Mouse (Mus musculus) c-Kit-positive CD71-positive TER-119-positive erythroid progenitor cells, embryonic 14.5 days (primary cell): ENCODE data around the gene Crisp2.
"Not testable (repeated sequence)": the region's sequence is repeated elsewhere in the genome, so short reads cannot be mapped to it uniquely, and the experiment has no call there.

Experiments used
- DNase-seq: peaks from one replicate; pipeline ENCODE4 v3.0.0-alpha.2; 2013; ENCODE audit warnings: low spot score

Crisp2 gene

GRCm38 (mm10) chr17:40806953-40807572, at the start of gene Crisp2:
Gene Crisp2, minus strand, starts transcription at chr17:40807003.
- DNase-seq: peak; percentile 65

DNA sequence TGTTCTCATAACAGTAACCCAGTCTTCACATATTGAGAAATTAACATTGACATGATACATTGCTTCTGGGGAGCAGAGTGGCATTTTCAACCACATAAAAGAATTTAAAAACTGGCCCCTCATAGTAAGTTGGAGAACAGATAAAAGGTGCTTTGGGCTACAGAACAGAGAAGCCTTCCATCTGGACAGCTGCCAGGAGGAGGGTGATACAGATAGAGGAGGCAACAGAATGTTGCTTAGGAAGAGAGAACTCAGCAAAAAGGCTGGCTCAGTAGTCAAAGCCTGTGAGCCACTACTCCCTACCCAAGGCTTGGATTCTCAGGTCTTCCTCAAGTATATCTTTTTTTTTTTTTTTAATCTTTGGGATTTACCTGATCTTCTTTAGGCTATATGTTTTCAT, 48.3 kb upstream of the Crisp2 start:
- DNase-seq: no peak

DNA sequence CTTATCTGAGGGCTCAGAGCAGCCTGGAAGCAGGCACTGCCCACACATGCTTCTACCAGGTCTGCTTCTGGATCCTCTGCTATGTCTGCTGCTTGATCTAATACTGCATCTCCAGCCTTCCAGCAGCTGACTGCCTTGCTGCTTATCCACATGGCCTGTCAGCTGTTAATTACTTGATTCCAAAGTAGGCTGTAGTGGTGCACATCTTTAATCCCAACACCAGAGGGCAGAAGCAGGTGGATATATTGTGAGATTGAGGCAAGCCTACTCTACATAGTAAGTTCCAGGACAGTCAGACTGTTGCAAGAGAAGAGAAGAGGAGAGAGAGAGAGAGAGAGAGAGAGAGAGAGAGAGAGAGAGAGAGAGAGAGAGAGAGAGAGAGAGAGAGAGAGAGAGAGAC, 30.5 kb upstream of the Crisp2 start:
- DNase-seq: no peak

GRCm38 (mm10) chr17:40831870-40832269, 25.1 kb upstream of the Crisp2 start:
- DNase-seq: no peak

- peak; percentile 45 for DNase-seq
These were observed 17.7 kb upstream of the Crisp2 start for GRCm38 (mm10) chr17:40824549-40824948.

DNA sequence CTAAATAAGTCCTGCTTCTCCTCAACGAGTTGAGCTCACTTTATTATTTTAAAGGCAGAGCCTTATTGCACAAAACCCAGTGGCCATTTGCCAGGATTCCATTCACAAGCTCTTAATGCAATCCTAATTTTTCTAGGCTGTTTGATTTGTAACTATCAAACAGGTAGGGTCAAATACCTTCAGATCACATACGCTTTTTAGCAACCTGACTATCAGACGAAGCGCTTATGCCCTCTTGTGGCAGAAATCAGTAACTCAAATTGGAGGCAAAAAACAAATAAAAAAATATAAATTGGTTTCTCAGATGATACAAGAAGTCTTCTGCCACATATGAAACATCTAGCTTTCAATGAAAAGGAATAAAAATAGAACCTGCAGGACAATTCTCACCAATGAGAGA, 17.0 kb upstream of the Crisp2 start:
- DNase-seq: peak; percentile 53

DNA sequence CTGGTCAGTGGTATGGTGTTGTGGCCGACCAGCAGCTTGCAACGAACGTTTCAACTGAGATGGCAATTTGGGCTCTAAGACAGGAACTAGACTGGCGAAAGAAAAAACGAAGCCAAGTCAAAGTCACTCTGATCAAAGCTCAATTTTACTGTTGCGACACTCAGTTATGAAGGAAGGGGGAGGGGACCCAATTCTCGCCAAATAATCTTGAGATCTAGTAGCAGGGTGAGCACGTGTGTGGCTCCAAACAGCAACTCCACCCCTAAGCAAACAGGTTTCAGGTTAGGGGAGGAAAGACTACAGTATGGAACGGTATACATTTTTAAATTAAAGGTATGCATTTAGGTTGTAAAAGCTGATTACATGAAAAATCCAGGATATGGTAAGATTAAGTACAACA, 14.7 kb upstream of the Crisp2 start:
- DNase-seq: no peak

- DNase-seq: peak; percentile 64
These were observed 10.6 kb upstream of the Crisp2 start for GRCm38 (mm10) chr17:40817340-40817943.

GRCm38 (mm10) chr17:40812259-40812658, 5.5 kb upstream of the Crisp2 start:
- peak; percentile 60 for DNase-seq

DNA sequence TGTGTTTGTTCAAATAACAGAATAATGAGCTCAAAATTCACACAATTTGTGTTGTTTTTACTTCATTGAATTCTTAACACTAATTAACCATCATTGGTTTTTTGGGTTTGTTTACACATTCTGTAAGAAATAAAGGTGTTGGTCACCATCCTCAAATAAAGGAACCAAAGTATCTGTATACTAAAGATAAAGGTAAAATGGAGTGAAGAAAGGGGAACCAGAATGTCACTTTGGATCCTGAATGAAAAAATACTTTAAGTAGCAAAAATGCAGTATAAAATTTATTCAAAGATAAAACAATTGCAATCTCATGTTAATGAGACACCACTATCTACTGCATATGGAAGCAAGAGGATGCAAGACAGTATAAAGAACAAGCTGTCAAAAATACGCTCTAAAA, 4.8 kb upstream of the Crisp2 start:
- DNase-seq: no peak

DNA sequence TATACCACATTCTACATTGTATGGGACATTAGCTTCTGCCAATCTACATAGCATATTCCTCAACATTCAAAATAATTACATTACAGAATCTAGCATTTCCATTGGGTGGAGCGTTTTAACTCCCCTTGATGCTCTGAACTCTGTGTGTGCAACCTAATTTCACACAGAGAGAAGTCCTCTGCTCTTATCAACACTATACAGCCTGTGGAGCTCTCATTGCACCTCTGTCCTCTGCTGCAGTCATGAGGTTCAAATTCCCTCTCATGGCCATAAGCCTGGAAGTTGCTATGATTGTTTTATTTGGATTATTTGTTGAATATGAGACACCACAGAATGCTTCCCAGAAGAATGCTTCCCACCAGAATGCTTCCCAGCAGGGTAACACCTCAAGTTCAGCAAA, 4.1 kb upstream of the Crisp2 start, which contains the start of gene Rhag:
TSS of gene Rhag (plus strand) at position 193 of the 400 bp plus-strand sequence.
- peak; percentile 90 for DNase-seq

DNA sequence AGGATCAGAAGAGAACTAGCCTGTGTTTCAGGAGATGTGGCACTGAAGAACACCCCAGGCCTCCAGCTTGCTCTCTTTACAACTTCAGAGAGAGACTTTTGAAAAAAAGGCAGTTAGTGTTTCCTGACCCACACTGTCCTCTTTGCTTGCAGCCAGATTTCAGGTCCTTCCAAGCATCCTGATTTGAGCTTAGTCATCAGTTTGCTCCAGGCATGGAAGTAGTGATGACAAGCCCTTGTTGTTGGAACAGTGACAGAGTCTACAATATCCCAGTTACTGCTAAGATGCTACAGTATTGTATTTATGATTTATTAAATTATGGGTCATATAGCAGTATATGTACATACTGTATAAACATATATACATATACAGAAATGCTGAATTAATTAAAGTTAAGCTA, 1.3 kb upstream of the Crisp2 start:
- no peak for DNase-seq

DNA sequence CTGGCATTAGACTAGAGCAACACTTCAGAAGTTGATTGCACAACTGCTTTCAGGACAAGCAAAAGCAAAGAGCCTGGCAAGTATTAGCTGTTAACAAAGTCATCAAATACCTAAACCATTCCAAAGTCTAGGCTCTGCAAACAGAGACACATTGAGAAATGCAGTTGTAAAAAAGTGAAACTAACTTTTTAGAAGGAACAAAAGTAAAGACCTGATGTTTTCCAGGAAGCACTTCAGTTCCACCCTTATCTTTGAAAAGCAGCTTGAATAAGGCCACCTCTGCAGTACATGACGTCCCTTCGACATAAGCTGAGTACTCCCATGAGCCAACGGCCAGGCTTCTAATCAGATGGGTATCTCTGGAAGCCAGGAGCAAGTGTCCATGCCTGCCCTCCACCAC, 253 bp downstream of the Crisp2 start:
- DNase-seq: peak; percentile 90

DNA sequence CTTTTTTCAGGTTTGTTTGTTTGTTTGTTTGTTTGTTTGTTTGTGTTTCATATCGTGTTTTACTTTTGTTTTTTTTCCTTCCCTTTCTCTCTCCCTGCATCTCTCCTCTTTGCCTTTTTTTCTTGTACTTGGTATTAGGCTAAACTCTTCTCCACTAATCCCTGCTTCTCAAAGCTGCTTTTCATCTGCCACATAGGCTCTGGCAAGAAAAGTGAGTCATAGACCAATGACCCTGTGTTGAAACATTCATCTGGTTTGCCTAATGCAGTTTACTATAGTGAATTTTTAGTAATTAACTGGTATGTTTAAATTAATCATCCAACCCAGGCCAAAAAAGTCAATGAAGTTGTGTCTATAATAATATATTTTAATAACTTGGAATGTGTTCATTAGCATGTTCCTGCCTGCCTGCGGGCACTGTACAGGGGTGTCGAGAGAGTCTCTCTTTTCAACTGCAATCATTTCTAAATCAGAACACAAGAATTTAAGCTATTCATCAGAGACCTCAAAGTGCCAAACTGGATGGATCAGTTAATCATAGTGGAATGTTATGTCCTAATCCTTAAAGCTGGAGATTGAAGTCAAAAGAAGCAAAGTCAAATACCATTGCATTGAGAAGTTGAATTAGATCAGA, 4.0 kb downstream of the Crisp2 start:
- DNase-seq: no peak

DNA sequence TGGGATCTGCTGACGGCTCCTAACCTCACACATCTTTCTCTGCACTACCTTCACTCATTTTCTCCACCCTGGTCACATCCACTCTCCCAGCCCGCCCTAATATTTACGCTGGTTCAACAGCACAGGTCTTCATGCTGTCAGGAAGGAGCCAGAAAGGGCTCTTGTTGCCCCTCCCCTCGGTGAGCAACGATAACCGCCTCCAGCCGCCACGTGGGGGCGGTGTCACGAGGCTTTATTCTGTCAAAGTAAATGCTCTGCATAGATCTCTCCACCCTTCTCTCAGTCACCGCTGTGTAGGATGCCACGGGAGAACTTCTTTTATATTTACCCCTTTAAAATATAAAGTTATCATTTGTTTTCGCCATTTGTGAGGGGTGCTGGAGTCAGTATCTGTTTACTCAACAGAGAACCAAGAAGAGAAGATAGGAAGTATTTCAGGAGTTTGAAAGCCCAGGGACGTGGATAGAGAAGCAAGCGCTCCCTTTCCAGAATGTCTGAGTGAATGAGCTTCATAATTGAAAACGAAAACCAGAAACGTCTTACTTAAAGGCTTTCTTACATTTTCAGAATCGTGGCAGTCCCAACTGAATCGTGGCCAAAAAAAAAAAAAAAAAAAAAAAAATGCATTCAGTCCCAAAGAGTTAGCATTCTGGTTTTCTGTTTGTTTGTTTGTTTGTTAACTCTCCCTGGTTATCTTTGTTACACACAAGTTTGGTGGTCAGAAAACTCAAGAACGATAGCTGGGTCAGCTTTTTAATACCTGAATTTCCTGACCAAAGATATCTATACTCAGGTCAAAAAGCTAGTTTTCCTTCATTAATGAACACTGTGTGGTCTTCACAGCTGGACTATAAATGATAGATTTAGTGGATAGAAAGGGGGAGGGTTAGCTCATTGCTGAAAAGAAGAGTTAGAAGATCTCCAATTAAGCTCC, 12.6 kb downstream of the Crisp2 start:
- peak; percentile 84 for DNase-seq

- DNase-seq: no peak
These were observed 16.9 kb downstream of the Crisp2 start for GRCm38 (mm10) chr17:40789877-40790276.

DNA sequence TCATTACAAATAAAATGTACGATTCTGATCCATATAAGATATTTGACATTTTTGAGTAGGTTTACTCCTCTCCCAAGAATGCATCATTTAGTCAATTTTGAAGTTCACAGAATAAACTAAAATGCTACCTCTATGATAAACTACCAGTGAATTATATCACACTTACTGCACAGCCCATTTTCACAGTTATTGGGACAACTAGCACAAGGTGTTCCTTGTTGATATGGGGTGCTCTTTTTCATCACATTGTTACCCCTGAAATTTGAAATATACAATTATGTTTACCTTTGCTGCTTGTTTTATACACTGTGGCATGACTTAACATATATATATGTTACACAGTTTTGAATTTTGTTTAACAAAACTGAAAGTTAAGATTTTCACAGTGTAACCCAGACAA, 39.7 kb downstream of the Crisp2 start:
- DNase-seq: peak; percentile 34

GRCm38 (mm10) chr17:40763662-40764061, 43.1 kb downstream of the Crisp2 start:
- peak; percentile 2 for DNase-seq

GRCm38 (mm10) chr17:40731724-40732123, 75.1 kb downstream of the Crisp2 start:
- no peak for DNase-seq

GRCm38 (mm10) chr17:40731296-40731695, 75.5 kb downstream of the Crisp2 start:
- no peak for DNase-seq

DNA sequence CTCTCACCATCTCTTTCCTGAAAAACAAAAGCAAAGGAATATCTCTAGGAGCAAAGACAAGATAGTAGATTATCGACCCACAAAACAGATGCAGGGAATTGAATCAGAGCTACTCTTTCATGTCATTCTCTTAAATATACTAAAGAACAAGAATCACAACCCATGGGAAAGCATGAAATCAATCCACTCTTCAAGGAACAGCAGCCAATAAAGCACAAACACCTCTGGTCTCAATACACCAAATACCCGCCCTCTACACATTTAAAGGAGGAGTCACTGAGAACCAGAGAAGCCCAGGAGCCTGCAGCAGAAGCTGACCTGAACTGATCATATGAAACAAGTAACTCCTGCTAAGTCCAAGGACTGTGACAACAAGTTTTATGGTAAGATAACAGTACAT, 80.0 kb downstream of the Crisp2 start, which contains the start of gene Esp1:
TSS of gene Esp1 (plus strand) at position 301 of the 400 bp plus-strand sequence.
- no peak for DNase-seq

GRCm38 (mm10) chr17:40717055-40717454, 89.7 kb downstream of the Crisp2 start:
- not testable (repeated sequence) for DNase-seq
